Mouse (Mus musculus): Measurements from ENCODE around the gene Hmgcr.

GRCm38 (mm10) chr13:96630396-96630795 lies 40.3 kb downstream of the Hmgcr start:
- TF ChIP-seq CTCF (IDR thresholded peaks at IDR 0.05; ENCODE audit: borderline replicate concordance, insufficient read depth, low read length): no peak
- no peak for TF ChIP-seq POLR2A (IDR thresholded peaks at IDR 0.05; ENCODE audit: low read depth, low read length)

All from embryonic fibroblast, embryonic 13.5 days (primary cell).